Mouse (Mus musculus) retina, adult 2 months (tissue): ENCODE results near the gene Spats2.

ENCODE experiments used
- DNase-seq: peaks from one replicate; pipeline ENCODE4 v3.0.0-alpha.2; 2012; ENCODE audit warnings: low read depth, low spot score

The Spats2 gene

GRCm38 (mm10) chr15:99097840-99098492 is 27.8 kb upstream of the Spats2 start:
- no peak for DNase-seq

DNA sequence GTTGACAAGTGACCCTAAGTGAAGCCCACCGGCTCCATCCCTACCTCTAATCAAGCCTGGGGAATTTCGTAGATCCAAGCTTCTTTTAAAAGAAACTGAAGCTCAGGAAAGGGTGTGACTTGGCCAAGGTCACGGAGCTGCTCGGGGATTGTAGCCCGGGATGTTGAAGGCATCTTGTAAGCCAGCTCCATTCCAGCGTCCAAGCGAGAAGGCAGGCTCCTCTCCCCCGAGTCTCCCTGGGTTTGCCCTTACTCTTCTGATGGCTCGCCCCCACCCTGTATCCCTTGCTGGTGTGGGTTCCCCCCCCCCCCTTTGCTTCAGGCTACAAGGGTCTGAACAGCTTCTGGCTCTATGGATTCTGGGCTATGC is 27.2 kb upstream of the Spats2 start:
- DNase-seq: no peak

- no peak for DNase-seq
Observed at GRCm38 (mm10) chr15:99099139-99099556, 26.6 kb upstream of the Spats2 start.

- DNase-seq: no peak
Observed at GRCm38 (mm10) chr15:99099984-99100383, 25.7 kb upstream of the Spats2 start.

- DNase-seq: no peak
Observed at GRCm38 (mm10) chr15:99105238-99105637, 20.5 kb upstream of the Spats2 start.

DNA sequence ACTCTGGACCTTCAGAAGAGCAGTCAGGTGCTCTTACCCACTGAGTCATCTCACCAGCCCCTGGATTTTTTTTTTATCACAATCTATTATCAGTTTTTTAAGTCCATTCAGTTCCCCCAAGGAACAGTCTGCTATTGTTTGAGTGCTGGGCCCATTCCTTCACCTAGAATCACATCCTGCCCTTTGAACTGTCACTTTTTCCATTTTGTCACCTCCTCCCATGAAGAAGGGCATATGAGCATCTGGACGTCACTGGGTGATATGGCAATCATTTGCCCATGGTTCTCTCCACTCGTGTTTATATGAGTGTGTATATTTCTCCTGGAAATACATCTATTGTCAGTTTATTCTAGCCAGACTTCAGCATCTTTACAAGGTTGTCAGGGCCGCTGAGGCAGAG is 17.9 kb upstream of the Spats2 start:
- no peak for DNase-seq

DNA sequence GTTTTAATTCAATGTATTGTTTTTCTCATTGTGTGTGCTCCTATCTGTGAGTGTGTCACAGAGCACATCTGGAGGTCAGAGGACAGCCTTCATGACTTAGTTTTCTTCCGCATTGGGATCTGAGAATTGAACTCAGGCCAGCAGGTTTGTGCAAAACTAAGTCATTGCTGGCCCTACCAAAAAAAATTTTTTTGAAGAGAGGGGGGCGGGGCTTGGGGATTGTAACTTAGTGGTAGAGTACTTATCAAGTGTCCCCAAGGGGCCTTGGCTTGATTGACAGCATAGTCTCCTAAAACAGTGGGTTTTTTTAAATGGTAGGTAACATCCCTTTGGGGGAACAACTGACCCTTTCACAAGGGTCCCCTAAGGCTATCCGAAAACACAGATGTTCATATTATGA is 14.6 kb upstream of the Spats2 start:
- DNase-seq: no peak

GRCm38 (mm10) chr15:99111809-99112208 is 13.9 kb upstream of the Spats2 start:
- no peak for DNase-seq

DNA sequence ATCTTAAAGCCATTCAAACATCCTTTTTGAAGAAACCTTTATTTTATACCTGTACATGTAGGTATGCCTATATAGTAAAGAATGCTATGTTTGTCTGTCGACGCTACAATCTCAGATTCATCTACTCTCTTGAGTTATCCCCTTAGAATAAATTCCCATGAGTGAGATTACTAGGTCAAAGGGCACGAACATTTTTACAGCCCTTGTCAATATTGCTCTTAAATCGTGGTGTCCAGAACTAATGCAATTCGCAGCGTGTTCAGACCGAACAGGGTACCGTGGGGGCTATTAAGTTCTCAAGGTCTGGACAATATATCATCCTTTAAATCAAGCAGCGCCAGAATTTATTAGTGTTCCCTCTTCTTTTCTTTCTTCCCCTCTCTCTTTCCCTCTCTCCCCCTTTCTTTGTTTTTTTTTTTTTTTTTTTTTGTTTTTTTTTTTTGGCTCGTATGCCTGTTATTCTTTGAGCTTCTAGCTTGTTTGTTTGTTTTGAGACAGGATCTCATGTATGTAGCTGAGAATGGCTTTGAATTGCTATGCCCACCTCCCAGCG is 12.8 kb upstream of the Spats2 start:
- no peak for DNase-seq

DNA sequence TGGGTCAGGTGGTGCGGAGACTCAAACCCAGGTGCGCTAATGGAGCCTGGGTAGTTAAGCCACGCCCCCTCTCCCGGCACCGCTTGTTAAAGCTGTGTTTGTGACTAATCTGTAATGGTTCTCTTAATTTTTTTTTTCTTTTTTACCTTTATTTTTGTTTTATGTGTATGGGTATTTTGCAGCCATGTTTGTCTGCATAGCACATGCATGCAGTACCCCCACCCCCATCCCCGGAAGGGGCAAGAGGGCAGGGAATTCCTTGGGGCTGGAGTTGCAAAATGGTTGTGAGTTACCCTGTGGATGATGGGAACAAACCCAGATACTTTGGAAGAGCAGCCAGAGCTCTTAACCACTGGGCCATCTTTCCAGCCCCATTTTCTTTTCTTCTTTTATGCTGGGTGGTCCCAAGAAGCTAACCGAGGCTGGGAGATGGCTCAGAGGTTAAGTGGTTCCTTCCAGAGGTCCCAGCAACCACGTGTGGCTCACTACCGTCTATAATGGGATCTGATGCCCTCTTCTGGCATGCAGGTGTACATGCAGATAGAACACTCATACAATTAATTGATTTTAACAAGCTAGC is 12.2 kb upstream of the Spats2 start:
- no peak for DNase-seq

GRCm38 (mm10) chr15:99114312-99115064 is 11.2 kb upstream of the Spats2 start:
- DNase-seq: no peak

DNA sequence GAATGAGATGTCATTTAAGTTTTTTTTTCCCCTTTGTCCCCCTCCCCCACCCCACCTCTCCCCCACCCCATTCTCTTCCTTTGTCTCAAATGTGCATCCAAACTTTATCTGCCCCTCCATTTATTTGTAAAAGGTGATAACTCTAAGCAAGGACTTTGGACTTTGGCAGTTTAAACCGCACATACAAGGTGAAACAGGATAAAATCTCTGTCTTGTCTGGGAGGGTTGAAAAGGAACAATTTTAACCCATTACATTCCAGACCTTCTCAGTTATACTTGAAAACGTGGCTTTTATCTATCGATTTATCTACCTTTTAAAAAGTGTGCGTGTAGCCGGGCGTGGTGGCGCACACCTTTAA is 10.7 kb upstream of the Spats2 start:
- DNase-seq: no peak

DNA sequence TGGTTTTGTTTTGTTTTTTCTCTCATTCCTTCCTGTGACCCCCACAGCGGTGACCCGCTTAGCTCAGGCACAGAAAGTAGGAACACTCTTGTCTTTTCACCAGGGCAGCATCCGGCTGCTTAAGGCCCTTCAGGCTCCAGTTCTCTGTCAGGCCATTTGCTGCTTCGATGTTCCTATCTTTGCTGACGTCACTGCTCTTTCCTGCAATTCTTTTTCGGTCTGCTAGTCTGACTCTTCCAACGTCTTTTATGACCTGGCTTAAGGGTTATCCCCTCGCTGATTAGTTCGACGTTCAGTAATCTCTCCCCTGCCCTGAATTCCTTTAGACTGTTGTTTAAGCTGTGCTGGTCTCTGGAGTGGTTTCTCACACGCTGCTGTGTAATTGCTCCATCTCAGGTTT is 9.2 kb upstream of the Spats2 start:
- no peak for DNase-seq

DNA sequence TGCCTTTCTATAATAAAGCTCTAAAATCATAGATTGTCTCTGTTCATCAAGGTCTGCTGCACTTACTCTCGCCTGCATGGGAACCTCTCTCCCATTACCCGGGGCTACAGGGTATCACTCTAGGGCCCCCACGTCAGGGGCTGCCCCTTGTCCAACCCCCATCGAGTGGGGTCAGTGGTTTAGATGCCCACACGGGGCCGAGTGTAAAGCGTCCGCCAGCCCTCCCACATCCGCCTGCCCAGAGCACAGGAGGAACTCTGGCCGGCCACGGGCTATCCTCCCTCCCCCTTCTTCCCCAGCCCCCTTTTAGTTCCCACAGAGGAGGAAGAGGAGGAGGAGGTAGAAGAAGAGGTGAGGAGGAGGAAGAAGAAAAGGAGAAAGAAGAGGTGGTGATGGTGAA is 4.9 kb upstream of the Spats2 start:
- no peak for DNase-seq

GRCm38 (mm10) chr15:99122642-99123041 is 3.1 kb upstream of the Spats2 start:
- no peak for DNase-seq

DNA sequence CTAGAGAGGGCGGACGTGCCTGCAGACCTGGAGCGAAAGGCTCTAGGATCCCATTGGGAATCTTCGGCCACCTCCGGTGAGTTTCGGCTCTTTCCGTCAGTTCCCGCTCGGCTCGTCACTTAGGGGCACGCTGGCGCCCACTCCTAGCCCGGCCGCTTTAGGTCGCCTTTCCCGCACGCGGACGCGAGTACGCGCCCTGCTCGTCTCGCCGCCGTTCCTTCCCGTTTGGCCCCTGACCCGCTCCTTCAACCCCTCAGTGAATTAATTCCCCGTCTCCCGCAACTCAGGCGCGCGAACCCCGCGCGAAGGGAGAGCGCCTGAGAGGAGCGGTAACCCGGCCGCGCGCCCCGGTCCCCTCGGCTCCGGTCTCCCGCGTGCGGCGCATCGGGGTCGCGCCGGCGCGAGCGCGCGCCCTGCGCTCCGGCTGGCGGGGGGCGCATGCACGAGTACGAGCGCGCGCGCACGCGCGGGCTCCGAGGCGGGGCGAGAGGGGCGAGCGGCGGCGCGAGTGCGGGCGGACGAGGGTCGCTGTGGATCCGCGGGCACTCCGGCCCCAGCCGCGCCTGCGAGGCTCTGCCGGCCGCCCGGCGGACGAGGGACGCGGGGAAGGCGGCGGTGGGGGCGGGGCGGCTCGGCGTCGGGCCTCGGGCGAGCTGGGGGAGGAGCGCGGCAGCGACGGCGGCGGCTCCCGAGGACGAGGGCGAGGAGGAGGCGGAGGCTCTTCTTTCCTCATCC is 532 bp downstream of the Spats2 start:
- DNase-seq: peak; percentile 48

- no peak for DNase-seq
Observed at GRCm38 (mm10) chr15:99126816-99127365, 1.2 kb downstream of the Spats2 start.

DNA sequence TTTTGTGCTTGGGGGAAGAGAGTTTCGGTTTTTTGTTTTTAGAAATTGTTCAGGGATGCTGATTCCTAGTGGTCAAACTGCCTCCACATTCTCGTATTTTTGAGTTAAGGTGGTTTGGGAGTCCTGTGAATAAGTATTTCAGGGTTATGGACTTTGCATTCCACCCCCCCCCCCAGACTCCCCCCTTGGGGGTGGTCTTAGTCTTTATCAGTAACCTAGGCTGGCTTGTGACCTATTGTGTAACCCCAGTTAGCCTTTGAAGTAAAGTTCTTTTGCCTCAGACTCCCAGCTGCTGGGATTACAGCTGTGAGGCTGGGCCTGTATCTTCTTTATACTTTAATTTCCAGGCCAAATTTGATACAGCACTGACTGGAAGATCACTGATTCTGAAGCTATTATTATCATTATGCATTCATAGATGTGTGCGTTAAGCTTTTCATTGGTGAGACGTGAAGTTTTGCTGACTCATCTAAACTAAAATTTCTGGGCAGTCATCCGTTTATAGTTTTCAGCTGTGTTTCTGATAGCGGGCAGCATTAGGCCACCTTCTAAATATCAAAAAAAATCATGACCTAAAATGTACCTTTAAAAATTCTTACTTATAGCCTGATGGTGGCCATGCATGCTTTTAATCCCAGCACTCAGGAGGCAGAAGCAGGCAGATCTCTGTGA is 2.3 kb downstream of the Spats2 start:
- DNase-seq: no peak

- DNase-seq: peak; percentile 55
Observed at GRCm38 (mm10) chr15:99129441-99129840, 3.7 kb downstream of the Spats2 start.

DNA sequence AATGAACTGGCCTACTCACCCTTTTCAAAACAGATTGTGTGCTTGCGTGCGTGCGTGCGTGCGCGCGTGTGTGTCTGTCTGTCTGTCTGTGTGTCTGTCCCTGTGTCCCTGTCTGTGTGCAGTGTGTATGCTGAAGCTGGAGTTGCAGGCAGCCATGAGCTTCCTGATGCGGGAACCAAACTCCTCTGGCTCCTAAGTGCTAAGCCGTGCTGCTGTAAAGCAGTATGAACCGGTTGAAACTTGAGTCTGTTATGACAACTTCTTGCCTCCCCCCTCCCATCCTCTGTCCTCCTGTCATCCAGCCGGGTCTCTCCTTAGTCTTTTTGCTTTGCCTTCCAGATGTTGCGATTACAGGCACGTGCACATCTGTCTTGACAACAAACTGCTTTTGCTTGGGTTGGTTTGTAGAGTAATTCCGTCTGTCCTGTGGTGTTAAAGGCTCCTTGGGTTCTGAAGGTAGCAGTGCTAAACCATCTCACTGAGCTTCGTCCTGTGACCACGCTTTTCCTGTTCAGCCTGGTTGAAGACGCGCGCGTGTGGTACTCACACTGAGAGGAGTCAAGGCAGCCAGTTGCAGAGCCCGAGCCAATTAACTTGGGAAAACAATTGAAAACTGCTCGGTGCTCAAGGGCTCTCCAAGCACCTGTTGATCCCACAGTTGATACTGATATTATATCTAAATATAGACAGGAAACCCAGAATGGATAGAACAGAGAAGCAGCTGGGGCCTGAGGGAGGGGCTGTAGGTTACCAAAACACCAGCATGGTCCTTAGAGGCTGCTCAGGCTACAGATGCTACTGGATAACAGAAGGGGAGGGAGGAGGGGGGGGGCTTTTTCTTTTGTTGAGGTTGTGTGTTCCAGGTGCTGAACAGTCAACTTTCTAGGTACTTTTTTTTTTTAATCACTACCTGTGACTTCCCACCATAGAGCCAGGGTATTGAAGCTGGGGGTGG is 4.5 kb downstream of the Spats2 start:
- DNase-seq: no peak
